Comparison of ENCODE assay signal across 22 mouse cellular contexts in genomic region chr9:67236987-67237386, GRCm38 (mm10).
"Had no signal": no experiment of that assay in that cellular context is flagged by ENCODE, and none has a peak within 500 bp of the region (broad histone marks: within the 10 kb centered on the region; RNA-seq: fewer than 3 reads in every experiment).

No protein-coding gene starts in this region.

- H3K36me3 ChIP-seq: lung, embryonic 15.5 days; stomach, embryonic 15.5 days had no signal

- H3K27ac ChIP-seq: kidney, postnatal 0 days; layer of hippocampus, adult 2 months; limb, embryonic 15.5 days; liver, embryonic 14.5 days; neural tube, embryonic 12.5 days; neural tube, embryonic 15.5 days had no signal

- H3K9ac ChIP-seq: limb, embryonic 15.5 days; liver, embryonic 14.5 days; lung, embryonic 15.5 days; neural tube, embryonic 12.5 days; neural tube, embryonic 15.5 days; stomach, embryonic 15.5 days had no signal

- ATAC-seq: intestine, postnatal 0 days had no signal

- DNase-seq: kidney, adult 2 months; kidney, postnatal 25 days; layer of hippocampus, adult 9-11 months; lung, adult 18-20 months; lung, postnatal 10 days; lung, postnatal 36 days; midbrain, embryonic 14.5 days; retina, postnatal 1 day; right cerebral cortex, postnatal 25 days; spleen, adult 18-20 months; thymus, postnatal 36 days had no signal

- H3K4me1 ChIP-seq: megakaryocyte, embryonic 14.5 days; neural tube, embryonic 12.5 days; neural tube, embryonic 15.5 days had no signal

- H3K27me3 ChIP-seq: limb, embryonic 15.5 days; lung, embryonic 15.5 days; neural tube, embryonic 12.5 days; neural tube, embryonic 15.5 days; stomach, embryonic 15.5 days had no signal

- H3K4me2 ChIP-seq: limb, embryonic 15.5 days; lung, embryonic 15.5 days; midbrain, embryonic 11.5 days; neural tube, embryonic 12.5 days; neural tube, embryonic 15.5 days; stomach, embryonic 15.5 days had no signal

- H3K4me3 ChIP-seq: layer of hippocampus, adult 2 months; limb, embryonic 15.5 days; lung, embryonic 15.5 days; megakaryocyte, embryonic 14.5 days; neural tube, embryonic 12.5 days; neural tube, embryonic 15.5 days; stomach, embryonic 15.5 days had no signal

- H3K9me3 ChIP-seq: limb, embryonic 15.5 days; lung, embryonic 15.5 days; megakaryocyte, embryonic 14.5 days; neural tube, embryonic 12.5 days; neural tube, embryonic 15.5 days; stomach, embryonic 15.5 days had no signal
